Mouse (Mus musculus) A20 (cell line): ENCODE data around the gene Dnajb8.
A peak's percentile ranks its signal among the peaks of the same experiment; 100 is the strongest.

Experiments
- DNase-seq: peaks from one replicate; pipeline ENCODE4 v3.0.0-alpha.2; 2011; ENCODE audit warnings: low read depth, low spot score

Gene Dnajb8

DNA sequence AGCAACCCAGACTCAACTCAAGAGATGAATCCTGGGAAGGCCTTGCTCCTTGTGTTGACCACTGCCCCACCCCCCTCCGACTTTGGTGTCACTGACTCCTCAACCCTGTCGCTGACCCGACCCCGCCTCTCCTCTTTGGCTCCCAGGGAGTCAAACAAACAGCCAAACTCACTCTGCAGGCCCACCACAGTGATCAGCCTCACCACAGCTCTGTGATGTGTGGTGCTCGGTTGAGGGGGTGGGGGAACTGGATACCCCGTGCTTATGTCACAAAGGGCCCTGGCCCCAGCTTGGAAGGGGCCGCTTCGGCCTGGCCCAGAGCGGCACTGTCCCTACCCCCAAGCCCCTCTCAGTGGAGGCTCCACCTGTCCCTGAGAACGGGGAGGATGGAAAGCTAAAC lies at the start of gene Dnajb8:
Gene Dnajb8, plus strand, starts transcription at position 301 of the 400 bp plus-strand sequence.
- no peak for DNase-seq

DNA sequence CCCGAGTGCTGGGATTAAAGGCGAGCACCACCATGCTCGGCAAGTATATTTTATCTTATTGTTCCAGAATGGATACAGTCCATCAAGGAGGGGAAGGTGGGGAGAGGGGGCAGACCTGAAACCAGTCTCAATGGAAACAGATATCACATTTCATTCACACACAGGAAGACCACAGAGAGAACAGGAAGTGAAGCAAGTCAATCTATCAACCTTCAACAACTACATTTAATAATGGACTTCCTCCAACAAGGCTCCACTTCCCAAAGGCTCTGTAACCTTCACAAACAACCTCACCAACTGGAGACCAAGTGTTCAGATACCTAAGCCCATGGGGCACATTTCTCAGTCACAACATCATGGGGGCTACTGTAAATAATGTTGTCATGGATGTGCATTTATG lies 47.9 kb upstream of the Dnajb8 start:
- DNase-seq = no peak

DNA sequence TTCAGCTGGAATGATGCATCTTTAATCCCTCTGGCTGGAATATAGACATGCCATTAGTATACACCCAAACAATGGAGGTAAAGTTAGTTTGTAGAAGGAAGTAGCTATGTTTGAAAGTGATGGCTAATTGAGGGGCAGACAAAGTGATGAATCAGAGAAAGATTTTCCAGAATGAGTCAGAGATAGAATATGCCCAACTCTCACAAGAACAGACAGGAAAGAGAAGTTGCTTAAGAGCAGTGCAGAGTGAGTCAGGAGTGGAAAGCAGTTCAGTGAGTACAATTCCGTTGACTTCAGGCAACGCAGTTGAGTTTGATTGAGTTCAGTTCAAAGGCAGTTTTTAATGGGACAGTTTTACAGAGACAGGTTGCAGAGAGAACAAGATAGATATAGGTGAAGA lies 47.4 kb upstream of the Dnajb8 start:
- no peak for DNase-seq

DNA sequence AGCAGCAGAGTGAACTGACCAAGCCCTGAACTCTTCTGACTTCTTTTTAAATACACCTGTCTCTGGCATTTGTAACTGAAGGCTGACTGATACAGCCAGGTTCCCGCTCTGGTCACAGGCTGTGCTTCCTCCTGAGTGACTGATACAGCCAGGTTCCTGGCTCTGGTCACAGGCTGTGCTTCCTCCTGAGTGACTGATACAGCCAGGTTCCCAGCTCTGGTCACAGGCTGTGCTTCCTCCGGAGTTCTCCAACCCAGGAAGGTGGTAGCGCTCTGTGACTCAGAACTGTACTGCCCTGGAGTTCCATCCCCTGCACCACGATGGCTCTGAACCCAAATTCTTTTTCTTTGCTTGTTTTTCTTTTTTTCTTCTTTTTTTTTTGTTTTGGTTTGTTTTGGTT lies 37.4 kb upstream of the Dnajb8 start:
- DNase-seq = no peak

DNA sequence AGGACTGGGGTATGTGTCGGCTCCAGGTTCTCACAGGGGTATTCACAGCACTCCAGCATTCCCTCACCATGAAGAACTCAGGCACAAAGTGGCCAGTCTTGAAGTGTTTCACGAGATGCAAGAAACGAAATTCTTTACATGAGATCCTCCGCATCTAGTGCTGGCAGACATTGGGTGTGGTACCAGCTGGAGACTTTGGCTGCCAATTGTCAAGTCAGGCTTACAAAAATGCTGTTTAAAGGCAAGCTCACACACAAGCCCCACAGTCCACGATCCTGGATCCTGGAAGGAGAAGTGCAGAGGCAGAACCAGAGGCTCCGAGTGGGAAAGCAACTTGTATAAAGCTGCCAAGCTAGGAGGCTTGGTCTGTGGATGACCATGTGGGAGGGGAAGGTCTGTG lies 33.9 kb upstream of the Dnajb8 start:
- DNase-seq = no peak

DNA sequence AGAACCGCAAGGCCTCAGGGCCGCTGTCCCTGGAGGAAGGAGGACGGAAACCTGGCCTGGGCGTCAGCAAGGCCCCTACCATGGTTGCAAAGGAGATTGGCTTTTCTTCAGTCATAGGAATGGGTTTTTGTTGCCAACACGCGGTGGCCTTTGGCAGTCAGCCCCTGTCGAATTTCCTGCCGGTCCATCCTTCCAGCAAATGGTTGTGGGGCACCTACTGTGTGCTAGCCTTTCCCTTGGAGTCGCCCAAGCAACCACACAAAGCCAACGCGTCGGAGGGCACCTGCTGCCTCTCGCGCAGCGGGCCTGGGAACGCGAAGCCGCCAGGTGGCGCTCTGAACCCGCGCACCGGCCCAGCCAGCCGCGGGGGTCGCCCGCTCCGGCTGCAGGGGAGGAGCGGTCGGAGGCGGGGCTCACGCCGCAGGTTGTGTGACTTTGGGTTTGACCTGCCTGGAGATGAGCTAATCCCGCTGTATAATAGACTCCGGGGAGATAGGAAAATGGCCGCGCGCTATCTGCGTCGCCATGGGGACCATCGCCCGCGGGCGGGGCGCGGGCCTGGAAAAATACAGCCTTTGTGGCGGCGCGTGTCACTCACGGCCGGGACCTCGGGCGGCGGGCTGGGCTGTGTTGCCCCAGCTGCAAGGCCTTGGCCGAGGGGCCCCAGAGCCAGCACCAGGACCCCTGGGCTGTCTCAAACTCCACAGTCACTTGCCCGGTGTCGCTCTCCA lies 32.6 kb upstream of the Dnajb8 start:
- DNase-seq = peak; percentile 22

DNA sequence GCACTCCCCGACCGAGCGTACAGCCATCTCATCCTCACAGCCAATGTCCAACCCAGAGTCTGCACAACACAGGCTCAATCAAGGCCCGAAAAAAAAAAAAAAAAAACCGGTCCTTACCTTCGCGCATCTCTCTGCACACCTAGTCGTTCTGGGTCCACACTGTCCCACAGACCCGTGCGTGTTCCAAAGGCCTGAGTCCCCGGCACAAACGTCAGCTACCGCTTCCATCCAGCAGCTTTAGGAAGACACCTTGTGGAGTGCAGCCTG lies 32.1 kb upstream of the Dnajb8 start:
- DNase-seq = no peak

DNA sequence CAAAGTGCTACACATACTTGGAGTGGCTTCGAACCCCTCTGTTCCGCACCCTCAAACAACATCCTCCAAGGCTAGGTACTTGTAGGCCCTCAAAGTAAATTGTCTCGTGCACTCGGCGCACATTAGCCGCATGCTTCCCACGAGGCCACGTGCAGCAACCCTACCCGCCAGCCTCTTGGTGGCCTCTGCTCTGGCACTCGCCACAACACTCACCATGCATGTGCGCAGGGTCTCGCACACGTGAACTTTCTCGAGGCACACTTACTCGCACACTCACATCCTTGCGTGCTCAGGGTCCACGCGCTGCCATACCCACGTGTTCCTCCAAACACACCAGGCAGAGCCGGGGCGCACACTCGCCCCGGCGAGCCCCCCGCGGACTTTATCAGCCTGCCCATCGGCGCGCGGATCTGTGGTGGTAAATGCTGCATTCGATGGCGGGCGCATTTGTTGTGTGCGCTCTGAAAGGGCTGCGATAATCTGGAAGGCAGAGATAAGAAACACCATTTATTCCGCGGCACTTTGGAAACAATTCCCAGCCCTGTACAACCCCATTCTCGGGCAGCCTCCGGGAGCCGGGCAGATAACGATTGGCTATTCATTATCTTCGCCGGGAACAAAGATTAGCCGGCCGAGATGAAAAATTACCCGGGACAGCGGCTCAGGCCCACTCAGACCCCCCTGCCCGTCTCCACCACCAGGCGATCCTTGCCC lies 31.6 kb upstream of the Dnajb8 start:
- DNase-seq = no peak

DNA sequence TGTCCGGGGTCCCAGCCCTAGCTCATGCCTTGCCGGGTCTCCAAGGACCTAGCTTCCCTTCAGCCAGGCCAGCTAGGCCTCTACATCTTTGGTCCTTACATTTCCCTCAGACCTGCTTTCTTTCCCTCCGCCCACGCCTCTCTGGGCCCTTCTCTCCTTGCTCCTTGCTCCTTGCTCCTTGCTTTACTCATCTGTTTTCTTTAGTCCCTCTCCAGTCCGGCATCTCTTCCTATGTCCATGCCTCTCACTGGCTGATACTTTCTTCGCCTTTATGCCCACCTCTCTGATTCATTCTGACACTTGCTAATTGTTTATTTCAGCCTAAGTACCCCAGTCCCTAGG lies 31.1 kb upstream of the Dnajb8 start:
- no peak for DNase-seq

DNA sequence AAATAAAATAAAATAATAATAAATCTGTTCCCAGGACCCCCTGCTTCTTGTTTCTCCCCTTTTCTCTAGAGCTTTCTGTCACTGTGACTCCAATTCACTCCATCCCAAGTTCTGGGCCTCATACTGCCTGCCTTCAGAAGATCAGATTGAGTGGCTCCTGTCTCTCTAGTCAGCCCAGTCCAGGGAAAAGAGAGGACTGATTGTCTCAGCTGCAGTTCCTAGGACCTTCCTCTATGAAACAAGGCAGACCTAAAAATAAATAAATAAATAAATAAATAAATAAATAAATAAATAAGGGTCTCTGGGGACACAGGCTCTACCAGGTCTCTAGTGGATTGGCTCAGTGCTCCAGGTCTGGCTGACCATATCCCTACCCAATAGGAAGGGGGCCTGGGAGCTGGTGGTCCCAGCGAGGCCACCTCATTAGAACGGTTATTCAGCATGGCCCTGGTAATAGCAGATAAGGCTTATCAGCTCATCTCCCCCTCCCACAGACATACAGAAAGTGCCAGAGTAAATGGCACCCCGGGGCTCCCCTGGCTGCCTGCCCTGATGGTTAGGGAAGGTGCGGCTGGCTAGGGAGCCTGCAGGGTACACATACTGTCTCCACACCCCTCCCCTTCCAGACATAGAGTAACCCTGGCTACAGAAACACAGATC lies 30.5 kb upstream of the Dnajb8 start:
- no peak for DNase-seq

DNA sequence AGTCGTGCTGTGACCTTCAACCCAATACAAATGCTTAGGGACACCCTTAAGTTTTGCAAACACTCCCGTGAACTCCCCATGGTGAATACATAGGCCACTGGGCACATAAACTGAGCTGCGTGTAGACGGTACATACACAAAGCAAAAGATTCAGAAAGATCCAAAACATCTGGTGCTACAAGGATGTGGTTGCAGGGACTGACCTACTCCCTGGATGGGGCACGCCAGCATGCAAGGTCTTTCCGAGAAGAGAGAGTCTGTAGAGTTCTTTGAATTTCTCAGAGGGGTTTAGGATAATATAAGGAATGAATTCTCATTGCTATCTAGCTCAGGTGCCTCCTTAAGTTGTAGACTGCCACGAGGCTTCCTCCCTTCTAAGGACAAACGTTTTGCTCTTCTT lies 29.3 kb upstream of the Dnajb8 start:
- no peak for DNase-seq

DNA sequence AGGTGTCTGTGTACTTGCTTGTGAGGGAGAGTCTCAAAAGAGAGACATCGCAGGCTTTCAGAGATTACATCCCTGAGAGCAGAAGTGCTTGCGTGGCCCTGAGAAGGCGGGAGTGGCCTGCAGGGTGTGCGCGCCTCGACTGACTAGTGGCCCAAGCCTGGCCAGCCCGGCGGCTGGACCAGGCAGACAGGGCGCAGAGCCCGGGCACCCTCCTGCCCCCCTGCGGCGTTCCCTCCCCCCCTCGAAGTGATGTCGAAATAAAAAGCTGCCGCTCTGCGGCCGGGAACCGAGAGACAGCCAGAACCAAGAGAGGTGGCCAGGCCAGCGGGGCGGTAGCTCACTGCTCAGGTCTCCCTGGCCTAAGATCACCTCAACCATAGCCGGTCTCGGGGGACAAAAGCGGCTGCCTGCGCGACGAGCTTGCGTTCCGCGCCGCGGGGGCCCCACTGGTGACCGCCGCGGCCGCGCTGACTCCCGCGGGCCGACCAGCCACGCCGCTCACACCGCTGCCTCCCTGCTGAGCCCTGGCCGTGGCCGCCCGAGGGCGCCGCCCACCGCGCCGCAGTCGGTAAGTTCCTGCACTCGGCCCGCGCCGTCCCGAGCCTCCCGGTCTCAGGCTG lies 28.5 kb upstream of the Dnajb8 start, which contains the start of gene Gata2:
Gene Gata2, plus strand, starts transcription at position 459 of the 620 bp plus-strand sequence.
- no peak for DNase-seq

DNA sequence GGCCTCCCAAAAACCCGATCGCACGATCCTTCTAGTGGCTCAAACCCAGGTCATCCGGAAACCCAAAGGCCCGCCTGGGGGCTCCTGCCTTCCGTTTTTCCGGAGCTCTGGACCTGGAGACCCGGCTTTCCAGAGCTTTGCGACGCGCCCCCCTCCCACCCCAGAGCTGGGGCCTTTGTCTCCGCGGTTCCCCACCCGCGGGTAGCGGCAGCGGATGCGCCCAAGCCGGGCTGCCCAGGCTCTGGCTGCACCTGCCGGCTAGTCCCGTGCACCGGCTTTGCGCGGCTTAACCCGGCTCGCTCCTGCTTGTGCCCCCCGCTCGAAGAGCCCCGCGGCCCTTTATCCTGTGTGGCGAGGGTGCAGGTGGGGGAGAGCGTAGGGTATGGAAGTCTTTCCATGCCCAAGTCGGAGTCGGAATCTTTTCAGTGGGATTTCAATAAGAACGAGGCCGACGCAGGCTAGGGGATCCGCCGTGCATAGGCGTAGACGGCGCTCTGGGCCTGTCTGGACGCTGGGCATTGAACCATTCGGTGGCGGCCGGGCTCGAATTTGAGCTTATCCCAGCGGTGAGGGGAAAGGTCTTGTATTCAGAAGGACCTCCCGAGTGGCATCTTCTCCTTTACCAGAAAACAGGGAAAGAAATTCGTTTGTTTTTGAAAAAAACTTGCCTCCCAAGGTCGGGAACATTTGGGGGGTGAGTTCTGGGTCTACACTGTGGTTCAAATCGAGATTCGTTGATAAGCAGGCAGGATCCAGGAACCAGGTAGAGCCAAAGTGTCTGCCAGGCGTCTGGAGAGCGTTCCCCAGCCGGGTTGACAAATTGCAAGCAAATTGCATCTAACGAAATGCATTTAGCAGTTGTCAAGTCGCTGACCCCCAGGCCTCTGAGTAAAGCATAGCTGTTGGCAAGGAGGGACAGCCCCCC lies 27.8 kb upstream of the Dnajb8 start:
- DNase-seq = no peak

DNA sequence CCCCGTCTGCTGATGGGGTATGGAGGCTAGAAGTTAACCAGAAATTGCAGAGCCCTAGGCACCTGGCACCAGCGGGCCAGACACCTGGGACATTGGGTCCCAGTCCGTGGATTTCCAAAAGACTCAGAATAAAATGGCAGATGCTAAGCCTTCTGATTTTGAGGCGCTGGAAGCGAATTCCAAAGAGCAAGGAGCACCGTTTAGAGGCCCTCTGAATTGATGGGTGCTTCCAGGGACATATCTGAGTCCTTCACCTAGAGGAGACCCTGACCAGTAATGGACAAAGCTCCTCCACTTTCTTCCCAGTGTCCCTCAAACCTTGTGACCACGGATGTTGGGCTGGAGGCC lies 27.1 kb upstream of the Dnajb8 start:
- no peak for DNase-seq

DNA sequence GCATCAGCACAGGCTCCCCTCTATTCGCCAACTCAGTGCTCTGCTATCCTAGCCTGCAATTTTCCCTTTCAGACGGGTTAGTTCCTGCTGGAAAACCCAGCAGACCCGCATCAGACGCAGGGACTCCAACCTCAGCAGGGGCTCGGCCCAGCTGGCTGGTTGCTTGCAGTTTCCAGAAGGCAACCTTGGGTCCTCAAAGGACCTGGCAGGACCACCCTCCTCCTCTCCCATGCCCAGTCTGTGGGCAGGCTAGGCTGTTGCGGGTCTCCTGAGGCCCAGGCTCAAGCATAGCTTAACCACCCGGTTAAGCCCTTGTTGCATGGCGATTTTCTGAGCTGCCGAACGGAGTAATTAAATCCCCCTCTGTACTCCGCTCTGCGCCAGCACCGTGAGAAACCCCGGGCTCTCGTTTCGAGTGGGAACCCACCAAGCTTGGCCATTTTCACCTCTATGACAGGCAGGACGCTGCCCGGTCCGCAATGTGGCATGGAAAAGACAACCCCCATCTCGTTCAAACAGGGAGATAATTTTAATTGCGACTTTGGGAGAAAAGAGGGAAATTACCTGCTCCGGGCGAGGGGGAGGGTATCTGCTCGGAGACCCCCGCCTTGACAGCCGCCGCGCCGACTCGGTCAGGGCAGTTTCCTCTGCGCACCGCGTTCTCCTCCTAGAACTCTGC lies 25.9 kb upstream of the Dnajb8 start:
- DNase-seq = no peak

DNA sequence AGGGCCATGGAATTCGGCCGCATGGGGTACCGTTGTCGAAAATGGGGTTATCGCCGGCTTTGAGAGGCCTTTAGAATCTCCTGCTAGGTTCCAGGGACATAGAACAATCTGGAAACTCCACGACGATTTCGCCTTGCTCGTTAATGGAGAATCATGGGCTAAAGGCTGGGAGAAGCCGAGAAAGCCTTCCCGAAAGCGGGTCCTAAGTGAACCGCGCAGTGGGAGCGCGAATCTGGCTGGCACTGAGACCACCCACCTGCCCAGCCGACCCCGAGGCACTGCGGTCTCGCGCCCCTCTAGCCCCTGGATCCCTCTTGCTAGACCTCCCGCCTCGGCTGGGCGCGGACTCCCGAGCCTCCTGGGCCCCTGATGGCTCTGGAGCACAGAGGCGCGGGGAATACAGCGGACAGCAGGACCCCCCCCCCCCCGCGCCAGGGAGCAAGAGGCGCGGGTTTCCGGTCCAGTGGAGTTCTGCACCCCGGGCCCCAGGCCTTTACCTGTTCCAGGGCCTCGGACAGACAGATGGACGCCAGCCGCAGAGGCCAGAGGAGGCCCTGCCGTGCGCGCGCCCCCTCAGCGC lies 25.2 kb upstream of the Dnajb8 start:
- DNase-seq = no peak

DNA sequence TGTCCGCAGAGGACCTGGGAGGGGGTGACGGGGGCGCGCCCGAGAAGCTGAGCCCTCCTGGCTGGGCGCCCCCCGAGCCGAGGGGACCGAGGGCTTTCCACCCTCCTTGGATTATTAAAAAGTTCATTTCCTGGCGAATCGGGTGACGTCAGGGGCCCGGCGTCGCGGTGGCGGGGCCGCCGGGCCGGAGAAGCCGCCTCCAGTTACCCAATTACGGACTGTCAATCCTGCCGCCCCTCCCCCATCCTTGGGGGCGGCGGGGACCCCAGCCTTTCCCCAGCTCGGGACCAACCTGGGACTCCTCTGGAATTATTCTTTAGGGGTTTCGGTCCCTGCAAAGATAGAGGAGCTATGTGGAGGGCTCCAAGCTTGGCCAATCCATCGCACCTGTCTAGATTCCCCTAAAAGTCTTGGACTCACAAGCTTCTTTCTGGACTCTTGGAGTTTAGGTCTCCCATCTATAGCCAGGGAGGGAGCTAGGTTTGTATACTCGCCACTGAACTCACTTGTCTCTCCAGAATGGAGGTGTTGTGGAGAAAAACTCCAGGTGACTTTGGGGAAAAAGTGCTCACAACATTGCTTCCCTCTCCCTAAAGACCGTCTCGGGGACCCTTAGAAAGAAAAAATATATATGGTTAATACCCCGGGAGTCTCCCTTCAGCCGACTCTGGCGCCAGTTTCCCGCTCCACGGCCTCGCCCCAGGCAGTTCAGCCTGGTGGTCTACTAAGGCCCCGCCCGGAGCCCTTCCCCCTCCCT lies 24.6 kb upstream of the Dnajb8 start:
- DNase-seq = no peak

DNA sequence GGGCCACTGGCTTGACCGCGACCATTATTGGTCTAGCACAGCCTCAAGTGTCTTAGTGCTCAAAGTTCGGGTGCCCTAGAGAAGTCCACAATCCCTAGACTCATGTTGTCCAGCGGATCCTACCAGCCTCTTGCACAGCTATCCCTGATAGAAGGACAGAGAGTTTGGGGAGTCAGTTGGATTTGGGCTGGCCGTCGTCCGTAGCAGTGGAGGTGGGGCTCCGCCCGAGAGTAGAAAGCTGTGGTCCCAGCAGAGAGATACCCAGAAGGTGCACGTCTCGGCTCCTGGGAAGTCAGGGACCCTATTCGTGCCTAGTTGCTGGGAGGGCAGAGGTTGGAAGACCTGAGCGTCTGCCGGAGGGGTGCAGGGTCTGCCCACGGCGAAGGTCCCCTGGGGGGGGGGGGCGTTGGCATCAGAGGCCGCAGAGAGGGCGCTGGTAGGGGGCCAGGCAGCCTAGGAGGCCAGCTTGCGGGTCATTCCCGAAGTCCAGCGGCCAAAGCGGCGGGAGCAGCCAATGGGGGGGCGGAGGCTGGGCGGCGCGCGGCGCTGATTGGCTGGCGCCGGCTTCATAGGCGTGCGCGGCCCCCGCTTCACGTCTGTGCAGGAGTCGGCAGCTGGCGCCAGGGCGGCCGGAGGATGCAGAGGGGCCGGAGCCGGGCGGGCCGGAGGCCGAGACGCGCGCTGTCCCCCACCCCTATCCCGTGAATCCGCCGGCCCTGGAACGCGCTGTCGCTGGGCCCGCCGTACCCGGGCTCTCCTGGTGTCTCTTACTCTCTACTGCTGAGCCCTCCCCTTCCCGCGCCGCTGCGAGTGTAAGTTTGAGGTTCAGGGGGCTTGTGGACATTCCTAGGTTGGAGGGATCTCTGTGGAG lies 23.8 kb upstream of the Dnajb8 start:
- DNase-seq = no peak
